Mouse (Mus musculus) layer of hippocampus, postnatal 10 days (tissue): ENCODE measurements at regions not wholly inside any gene's neighbourhood (a gene's known extent, or its start where the extent isn't known, plus 50 kb on each side); places are given as distances from the start of the nearest gene placed in this dataset.

Experiments
- DNase-seq, 2 experiments: peaks; one replicate each; pipeline ENCODE4 v3.0.0; 2021; ENCODE audit warnings: low spot score in 2 of 2

GRCm38 (mm10) chr4:26637859-26638258, 291.2 kb upstream of the Manea start:
- no peak for DNase-seq

- no peak for DNase-seq
Measured at GRCm38 (mm10) chr4:26630553-26631206, 284.0 kb upstream of the Manea start.

- no peak for DNase-seq
Measured at GRCm38 (mm10) chr4:26629710-26630109, 283.0 kb upstream of the Manea start.

- no peak for DNase-seq
Measured at GRCm38 (mm10) chr4:26627744-26628143, 281.1 kb upstream of the Manea start.

- no peak for DNase-seq
Measured at GRCm38 (mm10) chr4:26589081-26589869, 242.6 kb upstream of the Manea start.

GRCm38 (mm10) chr4:26555690-26556089, 209.0 kb upstream of the Manea start:
- DNase-seq = no peak

GRCm38 (mm10) chr4:26543833-26544232, 197.1 kb upstream of the Manea start:
- no peak for DNase-seq

GRCm38 (mm10) chr4:26542511-26542910, 195.8 kb upstream of the Manea start:
- DNase-seq = no peak

- DNase-seq = no peak
Measured at GRCm38 (mm10) chr4:26508004-26508403, 161.3 kb upstream of the Manea start.

- no peak for DNase-seq
Measured at GRCm38 (mm10) chr4:26494262-26494661, 147.6 kb upstream of the Manea start.

GRCm38 (mm10) chr4:26474913-26475312, 128.2 kb upstream of the Manea start:
- no peak for DNase-seq

GRCm38 (mm10) chr4:26441533-26441932, 94.8 kb upstream of the Manea start:
- DNase-seq = no peak

- DNase-seq = no peak
Measured at GRCm38 (mm10) chr4:26422084-26422483, 75.4 kb upstream of the Manea start.

- DNase-seq = no peak
Measured at GRCm38 (mm10) chr4:26404266-26404665, 57.6 kb upstream of the Manea start.

GRCm38 (mm10) chr4:26402213-26402612, 55.5 kb upstream of the Manea start:
- DNase-seq = peak in 1 of 2 experiments; percentile 3
